Mouse (Mus musculus) C2C12 (cell line): ENCODE results near the gene Cpm. TPM values are rescaled to one million over a fixed set of nuclear protein-coding genes. Genes with fewer than 3 reads are reported as not detected.

Source experiments
- H3K27me3 ChIP-seq: one replicate; pipeline ENCODE4 v1.6.1; 2011; ENCODE audit not compliant: control insufficient read depth, insufficient read depth, insufficient read length
- H3K36me3 ChIP-seq: one replicate; pipeline ENCODE4 v1.6.1; 2011; ENCODE audit not compliant: control insufficient read depth, insufficient read depth
- H3K4me3 ChIP-seq: one replicate; pipeline ENCODE4 v1.5.1; 2011; ENCODE audit warnings: mild to moderate bottlenecking, control low read depth; ENCODE audit not compliant: poor library complexity, insufficient read depth, severe bottlenecking
- H3K79me2 ChIP-seq: one replicate; pipeline ENCODE4 v1.6.1; 2011; ENCODE audit not compliant: control insufficient read depth, insufficient read depth
- H3K79me3 ChIP-seq: one replicate; pipeline ENCODE4 v1.6.1; 2011; ENCODE audit warnings: low read depth, control low read depth
- H3ac ChIP-seq: one replicate; pipeline ENCODE3; 2011; ENCODE audit warnings: low read depth; ENCODE audit not compliant: control insufficient read depth, insufficient read length
- CEBPB ChIP-seq: IDR thresholded peaks from one replicate; pipeline ENCODE4 v1.6.1; 2011; ENCODE audit warnings: low read depth, mild to moderate bottlenecking, control low read depth, moderate library complexity
- CTCF ChIP-seq: IDR thresholded peaks from one replicate; pipeline ENCODE4 v1.5.1; 2011; ENCODE audit not compliant: control insufficient read depth, insufficient read depth, insufficient read length
- FOSL1 ChIP-seq: IDR thresholded peaks from one replicate; pipeline ENCODE4 v1.8.0; 2011; ENCODE audit warnings: mild to moderate bottlenecking, low read length; ENCODE audit not compliant: poor library complexity, insufficient read depth, severe bottlenecking
- MAX ChIP-seq: IDR thresholded peaks from one replicate; pipeline ENCODE4 v1.6.1; 2011; ENCODE audit warnings: mild to moderate bottlenecking, control low read depth
- MYOD1 ChIP-seq: IDR thresholded peaks from one replicate; pipeline ENCODE4 v1.6.1; 2011; ENCODE audit warnings: low read depth; ENCODE audit not compliant: control insufficient read depth, insufficient read length
- MYOG ChIP-seq: IDR thresholded peaks from one replicate; pipeline ENCODE4 v1.6.1; 2011; ENCODE audit not compliant: control insufficient read depth, insufficient read length; ENCODE audit errors: extremely low read depth
- USF1 ChIP-seq: IDR thresholded peaks from one replicate; pipeline ENCODE4 v1.6.1; 2011; ENCODE audit warnings: low read depth, mild to moderate bottlenecking, control low read depth, moderate library complexity
- polyA plus RNA-seq: library from polyadenylated mRNA; unstranded; fragments of >200 nt; fragmentation: generic; extraction: Trizol; gene quantifications from one replicate; pipeline ENCODE4 v1.2.1, GENCODE M21; 2012; ENCODE audit warnings: missing spikeins

The Cpm gene
- polyA plus RNA-seq, 1 experiment, result 0.06 TPM

DNA sequence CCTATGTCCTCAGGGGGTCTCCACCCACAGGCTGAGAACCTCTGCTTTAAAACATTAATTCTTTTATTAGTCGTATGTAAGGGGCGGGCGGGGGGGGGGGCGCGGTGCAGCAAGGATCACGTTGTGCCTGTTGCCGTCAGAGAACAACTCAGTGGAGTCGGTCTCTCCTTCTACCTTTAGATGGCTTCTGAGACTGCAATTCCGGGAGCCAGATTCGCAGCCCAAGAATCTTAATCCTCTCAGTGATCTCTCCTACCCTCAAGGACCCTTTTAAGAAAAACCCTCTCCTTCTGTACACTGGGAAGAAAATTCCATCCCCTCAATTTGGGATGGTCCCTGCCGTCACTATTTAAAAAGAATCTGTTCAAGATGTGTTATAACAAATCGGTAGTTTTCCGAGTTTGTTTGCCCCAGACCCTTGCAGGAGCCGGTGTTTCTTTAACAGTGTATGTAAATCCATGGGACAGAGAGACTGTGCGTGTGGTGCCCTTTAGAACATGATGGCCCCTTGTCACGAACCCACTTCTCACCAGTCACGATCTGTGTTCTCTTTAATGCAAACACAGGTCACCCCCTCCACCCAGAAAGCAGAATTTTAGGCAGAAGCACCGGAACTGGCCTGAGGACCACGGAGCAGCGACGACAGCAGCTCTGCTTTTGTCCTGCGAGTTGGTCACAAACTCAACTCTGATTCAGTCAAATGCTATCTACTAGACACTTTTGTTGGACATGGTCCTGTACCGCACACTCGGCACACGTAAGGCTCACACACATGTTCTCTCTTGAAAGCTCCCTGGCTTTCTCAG, 734 bp upstream of the Cpm start:
- Histone ChIP-seq H3K36me3 (no peaks in the 10 kb centered on the region), H3K4me3 (no peak overlapping the region), H3K27me3 (peaks cover 15% of the 10 kb centered on the region), H3K79me3 (no peaks in the 10 kb centered on the region), H3ac (no peak overlapping the region), H3K79me2 (no peaks in the 10 kb centered on the region)
- TF ChIP-seq FOSL1 (no peak), CEBPB (no peak), USF1 (no peak), MYOG (no peak)

DNA sequence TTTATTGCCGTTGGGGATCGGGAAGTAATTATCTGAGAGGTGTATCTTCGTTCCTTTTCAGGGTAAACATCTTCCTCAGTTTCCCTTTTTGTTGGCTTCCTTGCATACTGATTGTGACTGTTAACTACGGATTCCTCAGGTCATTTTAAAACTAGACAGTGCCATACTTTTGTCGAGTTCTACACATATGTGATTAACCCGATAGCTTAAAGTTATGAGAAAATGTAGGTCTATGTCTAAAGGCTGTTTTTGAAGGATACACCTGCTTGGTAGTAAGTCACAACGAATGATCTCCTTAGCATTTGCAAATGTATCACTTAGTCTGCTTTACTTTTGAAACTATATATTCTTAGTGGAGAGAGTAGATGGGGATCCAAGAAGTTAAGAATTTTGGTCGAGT, 876 bp downstream of the Cpm start:
- peaks cover 18% of the 10 kb centered on the region for H3K27me3 ChIP-seq
- H3K79me3 ChIP-seq, result no peaks in the 10 kb centered on the region
- H3K79me2 ChIP-seq, result no peaks in the 10 kb centered on the region
- TF ChIP-seq MYOD1 (no peak), CTCF (no peak), MYOG (no peak), FOSL1 (no peak), USF1 (no peak)
- no peak overlapping the region for H3ac ChIP-seq
- H3K4me3 ChIP-seq, result no peak overlapping the region
- H3K36me3 ChIP-seq, result no peaks in the 10 kb centered on the region

DNA sequence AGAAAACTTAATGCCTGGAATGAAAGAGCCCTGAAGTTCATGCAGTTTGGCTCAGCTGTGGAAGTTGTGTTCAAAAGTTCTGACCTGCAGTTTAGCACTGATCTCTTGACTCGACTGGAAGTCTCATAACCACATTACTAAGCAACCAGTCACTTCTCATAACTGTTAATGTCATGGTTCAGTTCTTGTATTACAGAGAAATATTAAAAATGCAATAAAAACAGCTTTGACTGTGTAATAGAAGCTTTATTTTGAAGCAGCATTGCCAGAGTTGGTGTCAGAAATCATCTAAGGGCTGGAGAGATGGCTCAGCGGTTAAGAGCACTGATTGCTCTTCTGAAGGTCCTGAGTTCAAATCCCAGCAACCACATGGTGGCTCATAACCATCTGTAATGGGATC, 1.5 kb downstream of the Cpm start:
- peaks cover 18% of the 10 kb centered on the region for H3K27me3 ChIP-seq
- no peak overlapping the region for H3K4me3 ChIP-seq
- no peaks in the 10 kb centered on the region for H3K79me3 ChIP-seq
- no peaks in the 10 kb centered on the region for H3K36me3 ChIP-seq
- no peak overlapping the region for H3ac ChIP-seq
- TF ChIP-seq MYOD1 (no peak), CEBPB (no peak), FOSL1 (no peak), MYOG (no peak), USF1 (no peak), CTCF (no peak), MAX (no peak)
- H3K79me2 ChIP-seq, result no peaks in the 10 kb centered on the region

DNA sequence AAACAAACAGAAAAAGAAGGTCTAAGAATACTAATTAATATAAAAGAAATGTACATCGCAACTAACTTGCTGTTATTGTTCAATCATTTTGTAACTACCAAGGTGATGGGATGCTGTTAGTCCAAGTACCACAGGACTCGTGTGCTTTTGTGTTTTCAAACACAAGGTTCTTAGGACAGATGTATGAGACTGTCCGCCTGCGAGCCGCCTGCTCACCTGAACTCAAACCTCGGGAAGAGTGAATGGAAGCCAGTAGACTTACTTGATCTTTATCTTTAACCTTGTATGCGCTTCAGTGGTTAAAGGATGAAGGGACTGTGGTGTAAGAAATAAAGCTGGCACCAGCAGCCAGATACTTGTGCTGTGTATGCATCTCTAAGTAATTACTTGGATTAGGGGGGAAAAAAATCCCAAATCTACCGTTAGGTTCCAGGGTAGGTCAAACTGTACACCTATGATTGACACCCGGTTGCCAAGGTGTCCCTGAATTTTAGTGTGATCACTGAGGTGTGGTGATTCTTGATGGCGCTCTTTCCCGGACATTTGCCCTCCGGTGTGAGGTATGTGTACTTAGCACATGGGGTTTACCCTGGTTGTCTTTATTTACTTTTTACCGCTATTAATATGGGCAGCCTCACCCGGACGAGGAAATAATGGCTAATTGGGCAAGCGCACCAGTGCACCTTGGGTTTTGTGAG, 2.4 kb downstream of the Cpm start:
- Histone ChIP-seq H3K36me3 (no peaks in the 10 kb centered on the region), H3K27me3 (peaks cover 18% of the 10 kb centered on the region), H3K79me2 (no peaks in the 10 kb centered on the region), H3K79me3 (no peaks in the 10 kb centered on the region), H3ac (no peak overlapping the region), H3K4me3 (no peak overlapping the region)
- no peak for TF ChIP-seq FOSL1
- no peak for TF ChIP-seq CTCF
- TF ChIP-seq CEBPB, result no peak
- no peak for TF ChIP-seq MYOD1
- no peak for TF ChIP-seq MAX
- TF ChIP-seq MYOG, result no peak
- TF ChIP-seq USF1, result no peak

DNA sequence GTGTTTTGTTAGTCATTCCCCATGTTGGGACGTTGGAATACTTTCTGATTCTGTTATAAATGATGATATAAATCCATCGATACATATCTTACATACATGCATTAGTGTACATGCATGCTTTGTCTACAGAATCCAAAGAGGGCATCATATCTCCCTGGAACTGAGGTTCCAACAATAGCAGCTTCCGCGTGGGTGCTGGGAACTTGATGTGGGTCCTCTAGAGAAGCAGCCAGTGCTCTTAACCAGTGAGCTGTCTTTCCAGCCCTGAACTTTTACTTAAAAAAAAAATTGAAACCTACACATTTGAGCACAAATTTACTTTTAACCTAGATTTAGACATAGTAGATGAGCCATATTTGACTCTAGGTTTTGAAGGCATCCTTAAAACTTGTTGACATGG, 3.1 kb downstream of the Cpm start:
- no peaks in the 10 kb centered on the region for H3K79me2 ChIP-seq
- peaks cover 15% of the 10 kb centered on the region for H3K27me3 ChIP-seq
- no peaks in the 10 kb centered on the region for H3K79me3 ChIP-seq
- H3ac ChIP-seq, result no peak overlapping the region
- H3K36me3 ChIP-seq, result no peaks in the 10 kb centered on the region
- no peak overlapping the region for H3K4me3 ChIP-seq
- TF ChIP-seq FOSL1, result no peak
